Mouse (Mus musculus) T-cell, adult 2 months (primary cell): ENCODE measurements around the gene Tctex1d4.

Experiments used
- DNase-seq: peaks from one replicate; pipeline ENCODE4 v3.0.0; 2022; ENCODE audit warnings: low spot score

Tctex1d4 gene

GRCm38 (mm10) chr4:117126675-117127290 lies at the start of gene Tctex1d4:
Gene Tctex1d4 (plus strand): TSS chr4:117126794.
- no peak for DNase-seq

GRCm38 (mm10) chr4:117087948-117088640 lies 38.5 kb upstream of the Tctex1d4 start:
- no peak for DNase-seq

- DNase-seq = no peak
These were observed 36.0 kb upstream of the Tctex1d4 start for GRCm38 (mm10) chr4:117090586-117090985.

- no peak for DNase-seq
These were observed 31.8 kb upstream of the Tctex1d4 start for GRCm38 (mm10) chr4:117094626-117095361.

- DNase-seq = peak; percentile 7
These were observed 30.8 kb upstream of the Tctex1d4 start, which contains the start of gene Ptch2 for GRCm38 (mm10) chr4:117095551-117096452. Gene Ptch2 (plus strand): TSS chr4:117096075.

- no peak for DNase-seq
These were observed 29.9 kb upstream of the Tctex1d4 start for GRCm38 (mm10) chr4:117096666-117097065.

- DNase-seq = no peak
These were observed 28.4 kb upstream of the Tctex1d4 start for GRCm38 (mm10) chr4:117097969-117098763.

GRCm38 (mm10) chr4:117098764-117099036 lies 27.9 kb upstream of the Tctex1d4 start:
- DNase-seq = no peak

- no peak for DNase-seq
These were observed 26.6 kb upstream of the Tctex1d4 start for GRCm38 (mm10) chr4:117100036-117100435.

- DNase-seq = peak; percentile 20
These were observed 25.4 kb upstream of the Tctex1d4 start for GRCm38 (mm10) chr4:117101218-117101617.

- DNase-seq = no peak
These were observed 21.9 kb upstream of the Tctex1d4 start for GRCm38 (mm10) chr4:117104672-117105071.

GRCm38 (mm10) chr4:117105127-117105526 lies 21.5 kb upstream of the Tctex1d4 start:
- no peak for DNase-seq

- no peak for DNase-seq
These were observed 18.6 kb upstream of the Tctex1d4 start for GRCm38 (mm10) chr4:117107813-117108523.

GRCm38 (mm10) chr4:117108524-117108849 lies 18.1 kb upstream of the Tctex1d4 start:
- DNase-seq = no peak

GRCm38 (mm10) chr4:117109330-117109729 lies 17.3 kb upstream of the Tctex1d4 start:
- DNase-seq = no peak

GRCm38 (mm10) chr4:117110249-117110648 lies 16.3 kb upstream of the Tctex1d4 start:
- DNase-seq = no peak

- DNase-seq = no peak
These were observed 15.6 kb upstream of the Tctex1d4 start for GRCm38 (mm10) chr4:117110985-117111384.

- DNase-seq = no peak
These were observed 13.4 kb upstream of the Tctex1d4 start for GRCm38 (mm10) chr4:117113237-117113636.

- no peak for DNase-seq
These were observed 11.0 kb upstream of the Tctex1d4 start for GRCm38 (mm10) chr4:117115592-117115991.

- DNase-seq = no peak
These were observed 8.7 kb upstream of the Tctex1d4 start for GRCm38 (mm10) chr4:117117931-117118330.

- DNase-seq = no peak
These were observed 7.0 kb upstream of the Tctex1d4 start for GRCm38 (mm10) chr4:117119636-117120035.
